In genomic region chr19:29521637-29522435, GRCm38 (mm10) we compare ENCODE assay signal across 1 mouse cellular context.
A peak's percentile ranks its signal among the peaks of the same experiment; 100 is the strongest.
TF ChIP-seq lines count a peak whose summit lies in the region.

Ric1 (plus strand) TSS chr19:29522282.

TF ChIP-seq in CH12.LX, 34 proteins besides CTCF, POLR2A, EP300 and RAD21 (continued from another document):
- TF ChIP-seq NRF1 (IDR thresholded peaks at IDR 0.05; ENCODE audit: low read depth, low read length) (peak; percentile 32; the same call in 1 of the 2 replicates), ELF1 (IDR thresholded peaks at IDR 0.05; ENCODE audit: low read depth, low read length) (no peak; the same call in 1 of the 2 replicates), ZMIZ1 (IDR thresholded peaks at IDR 0.05; ENCODE audit: low read depth, low read length) (no peak; the same call in 1 of the 2 replicates), BHLHE40 (IDR thresholded peaks at IDR 0.05; ENCODE audit: low read depth, low read length) (peak; percentile 91), ZC3H11A (IDR thresholded peaks at IDR 0.05; ENCODE audit: low read depth, low read length) (no peak), MAZ (IDR thresholded peaks at IDR 0.05; ENCODE audit: low read depth, low read length) (peak; percentile 30; the same call in 1 of the 2 replicates)
